Mouse (Mus musculus): ENCODE measurements around the gene Snrnp25.

DNA sequence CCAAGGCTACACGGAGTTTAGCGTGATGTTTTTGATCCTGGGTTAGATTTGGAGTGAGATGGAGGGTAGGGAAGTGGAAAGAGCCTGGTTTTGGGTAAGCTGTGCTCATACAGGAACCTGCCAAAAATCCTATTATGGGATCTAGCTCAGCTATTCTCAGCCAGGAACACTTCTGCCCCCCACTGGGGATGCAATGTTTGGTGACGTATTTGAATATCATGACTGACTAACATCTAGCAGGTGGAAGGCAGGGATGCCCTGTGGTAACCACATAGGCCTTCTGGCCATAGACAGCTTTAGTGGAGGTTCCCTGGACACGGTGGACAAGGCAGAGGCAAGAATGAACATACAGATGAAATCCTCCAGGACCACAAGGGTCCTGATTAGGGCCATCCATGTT, 25.0 kb downstream of the Snrnp25 start:
- TF ChIP-seq CTCF (IDR thresholded peaks at IDR 0.05; ENCODE audit: low read depth) (no peak), EP300 (optimal IDR thresholded peaks at IDR 0.05) (no peak)
